Mouse (Mus musculus) neutrophil, adult 83 days (primary cell): ENCODE measurements around the gene Trim3. TPM values are rescaled to one million over a fixed set of nuclear protein-coding genes. Genes with fewer than 3 reads are reported as not detected.

Source experiments
- total RNA-seq, 2 experiments: library from RNA; stranded (reverse); gene quantifications; one replicate each; pipeline ENCODE4 v1.2.4; 2023

Trim3 gene
- 10 to 100 TPM; 16.4 to 22.6 TPM for total RNA-seq

GRCm38 (mm10) chr7:105633127-105633800, at the start of gene Trim3:
TSS of gene Trim3 (minus strand) at chr7:105633571.

GRCm38 (mm10) chr7:105650639-105651435, 17.5 kb upstream of the Trim3 start, which contains the start of gene Dnhd1:
TSS of gene Dnhd1 (plus strand) at chr7:105650827.

GRCm38 (mm10) chr7:105640233-105640893, 7.0 kb upstream of the Trim3 start, which contains the start of the genes Arfip2 and Gm45799:
TSS of gene Arfip2 (minus strand) at chr7:105640416.
TSS of gene Gm45799 (plus strand) at chr7:105640552.

GRCm38 (mm10) chr7:105639756-105640155, 6.4 kb upstream of the Trim3 start, which contains the start of gene Timm10b:
TSS of gene Timm10b (plus strand) at chr7:105640056.

GRCm38 (mm10) chr7:105581094-105581703, 52.2 kb downstream of the Trim3 start, which contains the start of gene Apbb1:
TSS of gene Apbb1 (minus strand) at chr7:105581653.

Other genes with a start within 250 kb of the Trim3 start
- gene Fam160a2, start 233.5 kb downstream of the Trim3 start, total RNA-seq = 100 to 1,000 TPM; 170 to 172 TPM
- under 1 TPM; 0.31 to 0.64 TPM for gene Cnga4, start 229.0 kb downstream of the Trim3 start, total RNA-seq
- not detected for gene Cckbr, start 207.8 kb downstream of the Trim3 start, total RNA-seq
- not detected for gene Cavin3, start 151.3 kb downstream of the Trim3 start, total RNA-seq
- 10 to 100 TPM; 18.9 to 23.0 TPM for gene Smpd1, start 79.2 kb downstream of the Trim3 start, total RNA-seq
- 1 to 10 TPM; 1.0 to 1.4 TPM for gene Apbb1, start 51.9 kb downstream of the Trim3 start, total RNA-seq
- gene Hpx, start 33.4 kb downstream of the Trim3 start, total RNA-seq = not detected
- gene Timm10b, start 6.5 kb upstream of the Trim3 start, total RNA-seq = 100 to 1,000 TPM; 104 to 111 TPM
- gene Arfip2, start 6.8 kb upstream of the Trim3 start, total RNA-seq = 10 to 100 TPM; 15.4 to 15.8 TPM
- 10 to 100 TPM in 1 of 2 experiments, 1 to 10 TPM in 1; 5.0 to 12.6 TPM for gene Gm45799, start 7.0 kb upstream of the Trim3 start, total RNA-seq
- 1 to 10 TPM; 4.7 to 6.0 TPM for gene Dnhd1, start 17.3 kb upstream of the Trim3 start, total RNA-seq
- 100 to 1,000 TPM; 159 to 160 TPM for gene Ilk, start 103.0 kb upstream of the Trim3 start, total RNA-seq
- 1 to 10 TPM; 9.4 to 9.6 TPM for gene Rrp8, start 103.8 kb upstream of the Trim3 start, total RNA-seq
- gene Taf10, start 110.8 kb upstream of the Trim3 start, total RNA-seq = 100 to 1,000 TPM; 127 to 143 TPM
- gene Tpp1, start 118.7 kb upstream of the Trim3 start, total RNA-seq = 10 to 100 TPM; 47.8 to 55.0 TPM
- gene Dchs1, start 154.1 kb upstream of the Trim3 start, total RNA-seq = under 1 TPM; 0.04 to 0.11 TPM
- gene Mrpl17, start 177.5 kb upstream of the Trim3 start, total RNA-seq = 10 to 100 TPM; 35.0 to 37.0 TPM